Mouse (Mus musculus): ENCODE measurements around the gene Ccdc151. TPM values are rescaled to one million over a fixed set of nuclear protein-coding genes. Genes with fewer than 3 reads are reported as not detected.
A peak's percentile ranks its signal among the peaks of the same experiment; 100 is the strongest.

Gene Ccdc151
- polyA plus RNA-seq (2015; fragmentation: Nextera tagmentation; extraction: Ambion mirVana): 3.9 and 4.4 TPM in 2 replicates

GRCm38 (mm10) chr9:22002194-22003162 is at the start of gene Ccdc151, which contains the start of gene Prkcsh:
Gene Ccdc151 (minus strand): TSS chr9:22002634.
Gene Prkcsh (plus strand): TSS chr9:22002806.
- H3K9me3 ChIP-seq: no peaks in the 10 kb centered on the region
- H3K27me3 ChIP-seq: no peaks in the 10 kb centered on the region
- peak within 1 kb of the TSS; percentile 39 for H3K27ac ChIP-seq
- peak within 1 kb of the TSS; percentile 64 for H3K4me3 ChIP-seq
- WGBS: 6% methylated on average over 57 of the region's 57 CpGs
- H3K4me2 ChIP-seq: peak within 1 kb of the TSS; percentile 87
- H3K36me3 ChIP-seq: peaks cover 36% of the 10 kb centered on the region
- H3K9ac ChIP-seq: peak within 1 kb of the TSS; percentile 52
- peak; percentile 99 for ATAC-seq (ENCODE audit: borderline replicate concordance, extremely low read depth, low FRiP score, low TSS enrichment)
- peaks cover 31% of the 10 kb centered on the region for H3K4me1 ChIP-seq

DNA sequence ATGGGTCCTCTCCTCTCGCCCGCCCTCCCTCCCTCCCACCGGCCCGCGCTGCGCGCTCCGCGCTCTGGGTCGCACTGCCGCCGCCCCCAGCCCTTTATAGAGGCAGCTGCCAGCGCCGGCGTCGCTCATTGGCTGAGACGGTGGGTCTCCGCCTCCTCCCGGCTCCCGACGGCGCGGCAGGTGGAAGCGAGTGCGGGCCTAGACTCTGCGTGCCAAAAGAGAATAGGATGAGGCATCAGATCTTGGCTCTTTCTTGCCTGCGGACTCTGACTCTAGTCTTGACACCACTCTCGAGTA is 49.5 kb upstream of the Ccdc151 start, which contains the start of gene Elavl3:
Elavl3 (minus strand) TSS at position 66 of the 297 bp plus-strand sequence.
- H3K27me3 ChIP-seq: peaks cover 80% of the 10 kb centered on the region
- 2% methylated on average over 20 of the region's 28 CpGs for WGBS
- H3K4me1 ChIP-seq: peaks cover 27% of the 10 kb centered on the region
- no peak within 1 kb of the TSS for H3K27ac ChIP-seq
- no peaks in the 10 kb centered on the region for H3K9me3 ChIP-seq
- no peak for ATAC-seq (ENCODE audit: borderline replicate concordance, extremely low read depth, low FRiP score, low TSS enrichment)
- H3K9ac ChIP-seq: no peak within 1 kb of the TSS
- H3K36me3 ChIP-seq: peaks cover 1% of the 10 kb centered on the region; the same call in 1 of the 2 replicates
- peak within 1 kb of the TSS; percentile 38 for H3K4me3 ChIP-seq
- H3K4me2 ChIP-seq: peak within 1 kb of the TSS; percentile 67

DNA sequence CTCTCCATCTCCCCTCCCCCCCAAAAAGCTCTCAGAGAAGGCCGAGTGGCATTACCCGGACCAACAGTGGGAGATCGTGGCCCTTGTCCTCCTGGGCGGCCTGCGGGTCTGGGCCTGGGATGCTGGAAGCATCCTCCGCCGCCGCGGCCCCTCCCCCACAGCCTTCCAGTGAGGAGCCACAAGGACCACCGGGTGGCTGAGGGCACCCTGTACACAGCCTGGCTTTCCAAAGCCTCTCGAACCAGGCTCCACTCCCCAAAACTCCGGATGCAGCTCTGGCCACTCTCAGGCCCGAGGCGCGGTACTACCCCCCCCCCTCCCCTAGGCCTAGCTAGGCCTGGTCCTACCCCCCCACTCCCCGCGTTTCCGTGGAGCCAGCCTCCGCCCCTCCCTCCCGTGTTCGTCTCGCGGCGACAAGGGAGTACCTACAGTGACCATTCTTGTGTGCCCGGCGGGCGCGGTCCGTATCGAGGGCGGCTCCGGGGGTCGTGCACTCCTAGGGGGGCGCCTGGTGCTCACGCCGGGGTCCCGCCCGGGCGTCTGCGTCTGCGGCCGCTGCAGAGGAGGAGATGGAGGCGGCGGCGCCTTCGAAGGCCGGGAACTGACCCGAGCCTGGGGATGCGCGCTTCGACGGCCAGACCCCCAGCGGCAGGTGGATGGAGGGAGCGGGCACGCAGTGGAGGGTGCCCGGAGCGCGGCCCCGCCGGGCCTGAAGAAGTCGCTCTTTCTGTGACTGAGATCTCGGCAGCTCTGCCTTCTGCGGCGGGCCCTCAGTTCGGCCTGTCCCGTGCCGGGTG is 48.9 kb upstream of the Ccdc151 start:
- H3K9me3 ChIP-seq: no peaks in the 10 kb centered on the region
- 2% methylated on average over 61 of the region's 67 CpGs for WGBS
- H3K36me3 ChIP-seq: no peaks in the 10 kb centered on the region
- peaks cover 27% of the 10 kb centered on the region for H3K4me1 ChIP-seq
- H3K27ac ChIP-seq: no peak overlapping the region
- peak overlapping the region; percentile 67 for H3K4me2 ChIP-seq
- H3K9ac ChIP-seq: no peak overlapping the region
- peaks cover 80% of the 10 kb centered on the region for H3K27me3 ChIP-seq
- peak overlapping the region; percentile 38 for H3K4me3 ChIP-seq
- no peak for ATAC-seq (ENCODE audit: borderline replicate concordance, extremely low read depth, low FRiP score, low TSS enrichment)

GRCm38 (mm10) chr9:22050351-22050889 is 48.0 kb upstream of the Ccdc151 start:
- Histone ChIP-seq H3K9ac (no peak overlapping the region), H3K4me3 (peak overlapping the region; percentile 38), H3K27ac (no peak overlapping the region), H3K9me3 (no peaks in the 10 kb centered on the region), H3K27me3 (peaks cover 75% of the 10 kb centered on the region), H3K4me2 (peak overlapping the region; percentile 67), H3K4me1 (peaks cover 27% of the 10 kb centered on the region), H3K36me3 (no peaks in the 10 kb centered on the region)
- ATAC-seq (ENCODE audit: borderline replicate concordance, extremely low read depth, low FRiP score, low TSS enrichment): no peak
- WGBS: under 1% methylated on average over 34 of the region's 43 CpGs

DNA sequence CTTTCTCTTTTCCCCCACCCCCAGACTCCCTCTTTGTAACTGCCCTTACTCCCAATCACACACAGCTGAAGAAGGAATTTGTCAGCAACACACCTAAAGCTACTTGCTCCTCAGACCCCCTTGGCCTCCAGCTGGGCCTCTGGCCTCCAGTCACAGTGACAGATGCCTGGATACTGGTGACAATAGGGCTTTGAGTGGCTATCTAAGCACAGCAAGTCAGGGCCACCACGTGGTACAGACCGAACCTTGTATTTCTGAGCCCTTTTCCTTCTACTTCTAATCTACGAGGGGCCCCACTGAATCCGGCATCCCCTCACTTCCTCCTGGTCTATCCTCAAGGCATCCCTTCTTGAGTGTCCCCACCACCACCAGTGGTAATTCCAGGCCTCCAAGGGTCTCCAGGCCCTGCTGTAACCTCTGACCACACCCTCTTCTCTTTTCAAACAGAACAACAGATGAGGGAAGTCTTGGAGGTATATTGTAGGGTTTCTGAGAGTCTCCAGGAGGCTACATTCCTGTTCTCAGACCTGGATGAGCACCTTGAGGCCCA is 47.4 kb upstream of the Ccdc151 start:
- peaks cover 69% of the 10 kb centered on the region for H3K27me3 ChIP-seq
- no peak overlapping the region for H3K9ac ChIP-seq
- H3K9me3 ChIP-seq: no peaks in the 10 kb centered on the region
- no peaks in the 10 kb centered on the region for H3K36me3 ChIP-seq
- peaks cover 25% of the 10 kb centered on the region for H3K4me1 ChIP-seq
- 48% methylated on average over 4 of the region's 4 CpGs for WGBS
- no peak overlapping the region; the same call in 1 of the 2 replicates for H3K4me2 ChIP-seq
- no peak overlapping the region; the same call in 1 of the 2 replicates for H3K4me3 ChIP-seq
- H3K27ac ChIP-seq: no peak overlapping the region
- no peak for ATAC-seq (ENCODE audit: borderline replicate concordance, extremely low read depth, low FRiP score, low TSS enrichment)

DNA sequence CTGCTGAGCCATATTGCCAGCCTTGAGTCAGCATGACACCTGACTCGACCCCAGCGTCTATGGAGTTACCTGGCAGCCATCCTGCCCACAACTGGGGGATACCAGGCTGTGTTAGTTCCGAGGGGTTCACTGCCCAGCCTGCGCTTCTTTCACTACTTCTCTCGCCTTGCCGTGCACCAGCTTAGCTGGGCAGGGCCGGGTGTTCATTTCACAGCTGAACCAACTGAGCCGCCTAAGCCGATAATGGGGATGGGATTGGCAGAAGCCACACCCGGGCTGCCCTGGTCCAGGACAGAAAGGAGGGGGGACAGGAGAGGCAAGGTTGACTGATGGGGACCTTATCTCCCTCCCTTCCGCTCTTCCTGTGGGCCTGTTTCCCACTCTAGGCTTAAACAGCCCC is 46.9 kb upstream of the Ccdc151 start:
- 56% methylated on average over 11 of the region's 11 CpGs for WGBS
- Histone ChIP-seq H3K4me3 (no peak overlapping the region), H3K9me3 (no peaks in the 10 kb centered on the region), H3K27ac (no peak overlapping the region), H3K4me2 (no peak overlapping the region), H3K9ac (no peak overlapping the region), H3K27me3 (peaks cover 64% of the 10 kb centered on the region), H3K4me1 (peaks cover 21% of the 10 kb centered on the region), H3K36me3 (no peaks in the 10 kb centered on the region)
- no peak for ATAC-seq (ENCODE audit: borderline replicate concordance, extremely low read depth, low FRiP score, low TSS enrichment)

DNA sequence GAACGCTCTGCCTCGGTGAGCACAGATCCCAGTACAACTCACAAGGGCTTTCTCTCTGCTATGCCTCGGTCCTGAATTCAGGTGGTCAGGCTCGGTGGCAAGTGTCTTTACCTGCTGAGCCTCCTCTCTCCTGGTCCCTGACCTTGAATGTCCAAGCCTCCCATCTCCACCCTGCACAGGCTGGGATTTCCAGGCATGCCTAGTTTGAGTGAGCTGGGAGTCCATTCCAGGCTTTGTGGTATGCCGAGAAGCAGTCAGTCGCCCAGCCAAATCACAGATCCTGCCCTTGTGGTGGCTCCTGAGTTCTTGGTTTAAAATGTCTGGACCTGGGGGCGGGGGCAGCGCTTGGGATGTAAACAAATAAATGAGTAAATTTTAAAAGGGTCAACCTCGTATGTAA is 44.9 kb upstream of the Ccdc151 start:
- no peak for ATAC-seq (ENCODE audit: borderline replicate concordance, extremely low read depth, low FRiP score, low TSS enrichment)
- H3K9me3 ChIP-seq: no peaks in the 10 kb centered on the region
- no peaks in the 10 kb centered on the region for H3K36me3 ChIP-seq
- H3K4me3 ChIP-seq: no peak overlapping the region
- no peak overlapping the region for H3K27ac ChIP-seq
- H3K4me2 ChIP-seq: no peak overlapping the region
- 41% methylated on average over 9 of the region's 9 CpGs for WGBS
- peaks cover 19% of the 10 kb centered on the region for H3K4me1 ChIP-seq
- no peak overlapping the region for H3K9ac ChIP-seq
- peaks cover 45% of the 10 kb centered on the region for H3K27me3 ChIP-seq

DNA sequence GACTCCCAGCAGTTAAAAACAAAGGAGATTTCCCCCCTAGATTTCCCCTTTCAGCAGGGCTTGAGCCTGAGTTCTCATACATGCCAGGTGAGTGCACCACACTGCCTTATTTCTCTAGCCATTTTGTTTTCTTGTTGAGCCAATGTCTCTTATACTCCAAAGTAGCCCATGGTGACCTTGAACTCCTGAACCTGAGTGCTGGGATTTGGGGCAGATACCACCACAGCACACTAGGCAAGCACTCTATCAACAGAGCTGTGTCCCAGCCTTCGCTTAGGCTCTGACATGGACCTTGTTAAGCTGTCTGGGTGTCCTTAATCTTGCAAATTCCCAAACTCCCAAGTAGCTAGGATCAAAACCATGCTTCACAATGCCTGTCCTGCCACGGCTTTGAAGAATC is 39.4 kb upstream of the Ccdc151 start:
- H3K9me3 ChIP-seq: no peaks in the 10 kb centered on the region
- no peaks in the 10 kb centered on the region for H3K27me3 ChIP-seq
- no peak overlapping the region for H3K27ac ChIP-seq
- no peak overlapping the region for H3K4me2 ChIP-seq
- 51% methylated on average over 2 of the region's 2 CpGs for WGBS
- no peak overlapping the region for H3K4me3 ChIP-seq
- no peak for ATAC-seq (ENCODE audit: borderline replicate concordance, extremely low read depth, low FRiP score, low TSS enrichment)
- no peak overlapping the region for H3K9ac ChIP-seq
- H3K4me1 ChIP-seq: no peaks in the 10 kb centered on the region
- H3K36me3 ChIP-seq: no peaks in the 10 kb centered on the region

DNA sequence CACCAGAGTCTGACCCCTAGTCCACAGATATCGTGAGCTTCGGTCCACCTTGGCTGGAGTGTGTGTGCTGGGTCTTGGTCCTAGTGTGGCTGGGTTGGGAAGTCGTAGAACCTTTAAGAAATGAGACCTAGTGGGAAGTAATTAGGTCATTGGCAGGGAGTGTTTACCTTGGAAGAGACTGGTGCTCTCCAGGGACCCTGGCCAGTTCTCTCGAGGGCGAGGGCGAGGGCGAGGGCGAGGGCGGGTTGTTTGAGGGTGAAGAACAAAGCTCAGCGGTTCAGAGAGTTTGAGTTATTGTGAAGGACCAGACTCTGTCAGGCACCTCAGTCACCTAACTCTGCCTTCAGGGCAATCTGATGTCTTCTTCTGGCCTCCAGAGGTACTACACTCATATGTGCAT is 35.4 kb upstream of the Ccdc151 start:
- ATAC-seq (ENCODE audit: borderline replicate concordance, extremely low read depth, low FRiP score, low TSS enrichment): no peak
- WGBS: 58% methylated on average over 10 of the region's 10 CpGs
- Histone ChIP-seq H3K36me3 (no peaks in the 10 kb centered on the region), H3K4me1 (no peaks in the 10 kb centered on the region), H3K27ac (no peak overlapping the region), H3K27me3 (no peaks in the 10 kb centered on the region), H3K4me2 (no peak overlapping the region), H3K4me3 (no peak overlapping the region), H3K9me3 (no peaks in the 10 kb centered on the region), H3K9ac (no peak overlapping the region)

GRCm38 (mm10) chr9:22035300-22036044 is 33.0 kb upstream of the Ccdc151 start:
- H3K27me3 ChIP-seq: no peaks in the 10 kb centered on the region
- no peak overlapping the region for H3K9ac ChIP-seq
- H3K4me2 ChIP-seq: no peak overlapping the region
- WGBS: 57% methylated on average over 6 of the region's 6 CpGs
- ATAC-seq (ENCODE audit: borderline replicate concordance, extremely low read depth, low FRiP score, low TSS enrichment): no peak
- H3K4me1 ChIP-seq: no peaks in the 10 kb centered on the region
- H3K27ac ChIP-seq: no peak overlapping the region
- H3K4me3 ChIP-seq: no peak overlapping the region
- H3K36me3 ChIP-seq: no peaks in the 10 kb centered on the region
- no peaks in the 10 kb centered on the region for H3K9me3 ChIP-seq

GRCm38 (mm10) chr9:22030386-22030785 is 28.0 kb upstream of the Ccdc151 start:
- H3K9ac ChIP-seq: no peak overlapping the region
- H3K36me3 ChIP-seq: no peaks in the 10 kb centered on the region
- no peak overlapping the region for H3K4me3 ChIP-seq
- no peak overlapping the region for H3K27ac ChIP-seq
- H3K27me3 ChIP-seq: no peaks in the 10 kb centered on the region
- no peaks in the 10 kb centered on the region for H3K4me1 ChIP-seq
- H3K9me3 ChIP-seq: no peaks in the 10 kb centered on the region
- no peak for ATAC-seq (ENCODE audit: borderline replicate concordance, extremely low read depth, low FRiP score, low TSS enrichment)
- no peak overlapping the region for H3K4me2 ChIP-seq
- 87% methylated on average over 9 of the region's 9 CpGs for WGBS
